Mouse (Mus musculus) adrenal gland, adult 2 months (tissue): ENCODE results near the gene Mlf2. TPM values are rescaled to one million over a fixed set of nuclear protein-coding genes. Genes with fewer than 3 reads are reported as not detected.
A peak's percentile ranks its signal among the peaks of the same experiment; 100 is the strongest.

ENCODE experiments used
- DNase-seq: peaks from one replicate; pipeline ENCODE4 v3.0.0; 2021
- polyA plus RNA-seq: library from polyadenylated mRNA; depleted of rRNA; stranded (reverse); fragments of >200 nt; gene quantifications from 2 replicates; pipeline ENCODE4 v1.2.3, GENCODE M21; 2012; rRNA removed
- total RNA-seq, 2 experiments: library from RNA; stranded (reverse); gene quantifications; 2 replicates each; pipeline ENCODE4 v1.2.3; 2021

Gene Mlf2
- total and polyA plus RNA-seq, 3 experiments: 269 to 451 (median 320) TPM

DNA sequence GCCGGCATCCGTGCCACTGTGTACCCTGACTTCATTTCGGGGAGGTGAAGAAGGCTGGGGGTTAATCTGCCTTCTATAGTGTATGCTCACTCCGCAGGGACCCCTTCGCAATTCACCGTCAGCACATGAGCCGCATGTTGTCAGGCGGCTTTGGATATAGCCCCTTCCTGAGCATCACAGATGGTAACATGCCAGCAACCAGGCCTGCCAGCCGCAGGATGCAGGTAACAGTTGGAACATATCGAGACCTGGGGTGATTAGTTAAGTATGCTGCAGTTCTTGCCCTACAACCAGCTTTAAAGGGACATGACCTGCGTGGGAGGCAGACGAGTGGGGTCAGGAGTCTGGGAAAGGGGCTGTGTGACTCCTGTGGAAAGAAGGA is 1.1 kb downstream of the Mlf2 start:
- DNase-seq: peak; percentile 12

DNA sequence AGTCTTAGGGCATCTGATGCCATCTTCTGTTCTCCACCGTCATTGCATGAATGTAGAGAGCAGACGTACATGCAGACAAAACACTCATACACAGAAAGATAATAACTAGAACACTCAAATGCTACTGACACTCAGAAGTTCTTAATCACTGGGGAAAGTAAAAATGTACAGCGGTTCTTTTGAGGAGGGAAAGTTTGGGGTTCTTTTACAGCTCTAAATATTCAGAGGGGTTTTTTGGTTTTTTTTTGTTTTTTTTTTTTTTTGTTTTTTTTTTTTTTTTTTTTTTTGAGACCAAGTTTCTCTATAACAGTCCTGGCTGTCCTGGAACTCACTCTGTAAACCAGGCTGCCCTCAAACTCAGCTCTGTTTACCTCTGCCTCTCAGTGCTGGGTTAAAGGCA is 1.9 kb downstream of the Mlf2 start:
- DNase-seq: no peak

DNA sequence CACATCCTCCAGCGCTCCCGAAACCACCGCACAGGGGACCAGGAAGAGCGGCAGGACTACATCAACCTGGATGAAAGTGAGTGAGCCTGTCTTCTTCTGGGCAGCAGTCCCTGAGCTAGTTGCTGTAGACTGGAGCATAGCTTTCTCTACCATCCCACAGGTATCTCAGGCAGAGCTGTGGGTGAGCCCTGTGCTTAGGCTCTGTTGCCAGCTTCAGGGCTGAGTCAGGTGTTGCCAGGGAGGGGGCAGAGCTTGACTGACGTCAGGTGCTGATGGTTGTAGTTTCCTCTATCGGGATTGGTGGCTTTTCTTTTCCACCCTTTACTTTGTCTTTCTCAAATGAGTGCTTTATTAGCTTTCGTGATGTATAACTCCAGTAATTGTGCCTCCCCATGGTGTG is 3.5 kb downstream of the Mlf2 start:
- DNase-seq: no peak

DNA sequence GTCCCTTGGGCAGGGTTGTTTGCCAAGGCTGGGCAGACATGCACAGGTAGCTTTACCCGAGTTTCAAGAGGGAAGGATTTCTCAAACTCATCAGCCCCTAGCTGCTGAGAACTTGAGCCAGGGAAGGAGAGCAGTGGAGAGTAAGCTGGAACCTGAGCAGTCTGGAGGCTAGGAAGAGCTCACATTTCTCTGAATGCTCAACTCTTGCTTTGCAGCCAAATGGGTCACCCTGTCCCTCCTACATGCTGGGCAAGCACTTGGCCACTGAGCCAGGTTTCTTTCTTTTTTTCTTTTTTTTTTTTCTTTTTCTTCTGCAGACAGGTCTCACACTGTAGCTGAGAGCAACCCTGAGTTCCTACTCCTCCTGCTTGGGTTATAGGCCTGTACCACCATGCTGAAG is 5.5 kb downstream of the Mlf2 start:
- no peak for DNase-seq

DNA sequence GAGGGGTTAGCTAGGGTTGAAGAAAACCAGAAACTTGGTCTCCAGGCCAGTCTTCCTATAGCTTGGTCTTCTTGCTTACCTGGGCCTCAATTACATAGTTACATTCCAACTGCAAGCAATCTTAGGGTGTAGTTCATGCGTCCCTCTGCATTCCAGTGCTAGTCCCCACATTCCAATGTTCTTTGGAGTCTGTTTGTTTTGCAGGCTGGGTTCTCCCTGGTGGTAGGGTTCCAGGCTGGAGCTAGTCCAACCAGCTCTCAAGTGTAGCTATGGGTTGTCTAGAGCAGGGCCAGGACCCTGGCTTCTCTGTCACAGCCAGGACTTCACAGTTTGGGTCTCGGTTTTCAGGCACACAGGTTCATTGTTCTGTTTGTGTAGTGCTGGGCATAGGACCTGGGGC is 6.3 kb downstream of the Mlf2 start:
- DNase-seq: no peak

DNA sequence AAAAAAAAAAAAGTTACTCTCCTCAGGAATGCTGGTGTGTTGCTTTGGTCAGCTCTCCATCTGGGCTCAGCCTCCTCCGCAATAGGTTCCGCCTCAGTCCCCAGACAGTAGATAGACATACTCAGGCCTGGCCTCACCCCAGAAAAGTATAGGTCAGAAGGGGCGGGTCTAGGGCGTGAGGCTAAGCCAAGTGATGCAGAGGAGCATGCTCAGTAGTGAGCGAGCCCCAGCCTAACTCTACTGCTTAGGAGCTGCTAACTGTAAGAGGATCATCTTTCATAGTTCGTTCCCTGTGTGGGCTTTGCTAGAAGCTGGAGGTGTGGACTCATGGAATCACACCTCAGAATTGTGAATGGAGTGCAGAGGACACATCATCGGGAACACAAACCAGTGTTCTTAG is 7.4 kb downstream of the Mlf2 start:
- DNase-seq: no peak

DNA sequence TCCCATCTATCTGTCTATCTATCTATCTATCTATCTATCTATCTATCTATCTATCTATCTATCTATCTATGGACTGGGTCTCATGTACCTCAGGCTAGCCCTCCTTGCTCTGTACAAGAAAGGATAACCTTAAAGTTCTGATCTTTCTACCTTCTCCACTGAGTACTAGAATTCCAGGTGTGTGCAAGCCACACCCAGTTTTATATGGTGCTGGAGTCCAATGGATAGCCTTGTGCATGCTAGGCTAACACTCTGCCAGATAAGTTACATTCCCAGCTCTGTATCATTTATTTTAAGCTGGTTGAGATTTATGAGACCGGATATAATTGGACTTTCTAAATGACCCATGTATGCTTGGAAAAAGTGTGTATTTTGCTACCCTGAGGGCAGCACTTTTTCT is 10.5 kb downstream of the Mlf2 start:
- DNase-seq: no peak

DNA sequence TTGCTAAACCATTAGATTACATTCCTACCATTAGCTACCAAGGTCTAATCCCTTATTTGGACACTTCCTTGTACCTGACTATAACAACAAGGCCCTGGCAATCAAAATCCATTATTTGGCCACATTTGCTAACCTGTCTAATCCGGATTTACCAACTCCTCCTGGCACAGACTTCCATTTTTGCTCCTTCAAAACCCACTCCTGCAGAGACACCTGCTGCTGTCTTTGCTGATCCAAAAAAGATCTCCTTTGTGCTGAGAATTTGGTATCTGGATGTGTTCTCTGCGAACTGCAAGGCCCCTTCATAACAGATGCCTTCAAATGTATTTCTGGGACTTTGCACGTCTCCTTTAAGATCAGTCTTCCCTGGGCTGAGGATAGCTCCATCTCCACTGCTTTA is 12.3 kb downstream of the Mlf2 start:
- no peak for DNase-seq

DNA sequence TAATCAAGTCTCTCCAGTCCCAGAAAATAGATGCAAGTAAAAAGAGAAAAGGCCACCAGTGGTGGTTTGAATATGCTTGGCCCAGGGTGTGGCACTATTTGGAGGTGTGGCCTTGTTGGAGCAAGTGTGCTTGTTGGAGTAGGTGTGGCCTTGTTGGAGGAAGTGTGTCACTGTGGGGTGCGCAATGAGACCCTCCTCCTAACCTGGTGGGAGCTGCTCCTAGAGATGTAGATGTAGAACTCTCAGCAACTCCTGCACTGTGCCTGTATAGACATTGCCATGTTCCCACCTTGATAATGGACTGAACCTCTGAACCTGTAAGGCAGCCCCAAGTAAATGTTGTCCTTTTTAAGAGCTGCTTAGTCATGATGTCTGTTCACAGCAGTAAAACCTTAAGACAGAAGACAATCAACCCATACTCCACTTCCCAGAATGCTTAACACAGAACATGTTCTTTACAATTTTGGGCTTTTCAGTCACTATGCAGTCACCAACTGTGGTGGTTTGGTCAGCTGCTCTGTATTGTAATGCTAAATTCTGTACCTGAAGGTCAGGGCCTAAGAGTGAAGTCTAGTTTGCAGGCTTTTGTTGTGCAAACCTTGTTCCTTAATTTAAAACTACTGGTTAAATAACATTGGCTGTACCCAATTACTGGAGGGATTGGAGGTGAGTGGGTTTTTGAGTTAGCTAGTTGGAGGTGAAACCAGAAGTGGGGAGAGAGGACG is 23.0 kb downstream of the Mlf2 start:
- DNase-seq: no peak

DNA sequence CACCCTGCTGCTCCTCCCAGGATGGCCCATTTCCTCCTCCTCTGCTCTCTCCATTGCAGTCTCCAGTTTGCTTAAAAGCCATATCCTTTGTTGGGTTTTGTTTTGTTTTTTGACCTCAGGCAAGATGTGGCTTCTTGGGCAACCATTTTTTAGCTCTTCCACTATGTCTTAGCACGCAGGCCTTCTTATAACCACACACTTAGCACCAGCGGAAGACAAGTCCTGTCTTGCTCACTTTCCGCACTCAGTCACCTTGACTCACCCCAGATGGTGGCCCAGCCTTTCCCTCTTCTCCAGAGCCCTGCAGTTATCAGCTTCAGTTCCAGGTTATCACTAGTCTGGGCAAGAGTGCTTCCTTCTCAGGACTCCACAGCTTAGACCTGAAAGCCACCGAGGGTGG is 24.0 kb downstream of the Mlf2 start:
- no peak for DNase-seq

DNA sequence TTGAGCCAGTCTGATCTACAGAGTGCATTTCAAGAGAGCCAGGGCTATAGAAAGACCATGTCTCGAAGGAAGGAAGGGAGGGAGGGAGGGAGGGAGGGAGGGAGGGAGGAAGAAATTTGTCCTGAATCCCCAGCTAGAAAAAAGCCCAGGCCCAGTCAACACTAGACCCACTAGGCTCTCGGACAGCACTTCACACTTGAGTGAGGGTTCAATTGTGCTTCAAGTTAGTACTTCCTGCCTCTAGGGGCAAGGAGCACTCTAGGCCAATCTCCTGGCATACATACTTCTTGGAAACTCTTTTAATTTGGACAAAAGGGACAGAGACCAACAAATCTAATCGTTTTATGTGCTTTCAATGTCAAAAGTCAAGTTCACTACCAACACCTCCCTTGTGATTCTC is 26.9 kb downstream of the Mlf2 start:
- no peak for DNase-seq

DNA sequence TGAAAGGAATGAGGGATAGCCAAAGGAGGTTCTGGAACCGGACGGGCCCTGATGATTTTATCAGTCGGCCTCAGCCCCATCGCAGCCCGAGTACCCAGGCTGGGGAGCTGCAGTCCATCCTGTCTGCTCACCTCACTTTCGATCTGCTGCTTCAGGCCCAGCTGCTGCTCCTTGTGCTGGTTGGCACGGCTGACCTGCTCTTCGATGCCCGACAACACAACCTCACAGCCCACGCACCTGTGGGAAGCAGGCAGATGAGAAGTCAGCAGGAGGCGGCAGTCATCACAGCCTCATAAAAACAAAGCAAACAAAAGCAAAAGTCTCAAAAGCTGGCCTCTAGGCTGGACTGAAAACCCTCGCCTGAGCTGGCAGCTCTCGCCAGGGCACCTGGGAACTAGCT is 28.8 kb downstream of the Mlf2 start:
- no peak for DNase-seq

DNA sequence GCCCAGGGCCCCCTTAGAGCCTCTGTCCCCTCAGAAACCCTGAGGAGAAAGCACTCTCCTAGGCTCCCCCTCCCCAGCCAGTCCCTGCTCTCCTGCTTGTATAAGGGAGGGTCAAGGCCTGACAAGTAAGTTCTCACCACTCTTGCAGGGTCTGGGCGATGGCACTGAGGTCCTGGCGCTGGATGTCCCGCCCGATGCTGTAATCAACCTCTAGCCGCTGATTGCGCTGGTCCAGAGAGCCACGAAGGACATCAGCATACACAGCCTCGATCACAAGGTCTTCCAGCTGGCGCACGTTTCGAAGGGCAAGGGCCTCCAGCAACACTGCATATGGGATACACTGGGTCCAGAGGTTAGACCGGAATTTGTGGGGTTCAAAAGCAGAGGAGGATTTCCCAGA is 29.8 kb downstream of the Mlf2 start:
- DNase-seq: peak; percentile 74

DNA sequence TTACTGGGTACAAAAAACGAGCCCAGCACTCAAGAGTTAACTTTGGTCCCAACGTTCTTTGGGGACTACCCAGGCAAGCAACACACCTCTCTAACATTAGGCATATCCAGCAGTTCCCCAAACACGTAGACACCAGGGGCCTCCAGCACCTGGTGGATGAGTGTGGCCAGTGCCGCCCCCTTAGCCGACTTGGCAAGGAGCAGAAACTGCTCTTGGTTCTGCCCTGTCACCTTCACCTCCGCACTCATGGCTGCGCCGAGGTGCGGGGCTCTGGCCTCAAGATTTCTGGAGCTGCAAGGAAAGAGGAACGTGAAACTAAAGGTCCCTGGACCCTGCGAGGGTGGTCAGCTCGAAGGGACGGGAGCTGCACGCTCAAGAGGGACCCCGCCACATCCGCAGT is 33.5 kb downstream of the Mlf2 start:
- no peak for DNase-seq

DNA sequence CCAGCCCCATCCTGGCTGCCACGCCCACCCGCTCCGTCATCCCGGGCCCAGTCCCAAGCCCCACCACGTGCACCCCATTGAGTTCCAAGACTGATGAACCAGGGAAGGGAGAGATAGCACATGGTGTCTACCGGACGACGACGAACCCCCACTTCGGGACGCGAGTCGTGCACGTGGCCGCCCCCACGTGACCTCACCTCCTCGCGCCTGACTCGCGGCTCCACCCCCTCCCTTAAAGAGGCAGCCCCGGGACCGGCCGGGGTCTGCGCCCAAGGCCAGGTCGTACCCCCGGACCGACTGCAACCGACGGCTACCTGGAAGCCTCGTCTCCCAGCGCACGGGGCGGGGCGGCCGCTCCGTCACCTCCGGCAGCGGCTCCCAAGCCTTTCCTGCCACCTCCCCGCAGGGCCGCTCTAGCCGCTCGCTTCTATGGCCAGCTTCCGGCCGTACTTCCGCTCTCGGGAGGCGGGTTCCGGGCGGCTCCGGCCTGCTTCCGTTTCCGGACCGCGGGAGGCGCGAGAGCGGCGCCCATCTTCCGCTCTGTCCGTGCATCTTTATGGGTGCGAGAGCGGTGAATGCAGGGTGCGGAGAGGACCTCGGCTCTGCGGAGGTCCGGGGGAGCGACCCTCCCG is 34.0 kb downstream of the Mlf2 start, which contains the start of gene Cops7a:
Gene Cops7a, minus strand, starts transcription at position 451 of the 632 bp plus-strand sequence.
- peak; percentile 98 for DNase-seq

DNA sequence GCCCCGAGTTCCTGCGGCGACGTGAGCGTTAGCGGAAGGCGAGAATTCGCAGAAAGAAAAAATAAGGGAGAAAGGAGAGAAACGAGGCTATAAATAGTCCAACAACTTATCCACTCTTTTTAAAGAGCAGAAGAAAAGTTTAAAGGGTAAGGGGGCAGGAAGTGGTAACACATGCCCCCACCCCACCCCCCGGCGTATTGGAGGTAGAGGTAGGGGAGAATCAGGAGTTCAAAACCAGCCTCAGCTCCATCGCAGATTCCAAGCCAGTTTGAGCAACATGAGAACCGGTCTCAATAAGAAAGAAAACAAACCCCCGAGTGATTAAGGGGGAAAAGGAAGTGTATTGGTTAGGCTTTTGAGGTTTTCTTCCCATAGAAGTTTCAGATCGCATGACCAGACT is 34.6 kb downstream of the Mlf2 start:
- DNase-seq: no peak

DNA sequence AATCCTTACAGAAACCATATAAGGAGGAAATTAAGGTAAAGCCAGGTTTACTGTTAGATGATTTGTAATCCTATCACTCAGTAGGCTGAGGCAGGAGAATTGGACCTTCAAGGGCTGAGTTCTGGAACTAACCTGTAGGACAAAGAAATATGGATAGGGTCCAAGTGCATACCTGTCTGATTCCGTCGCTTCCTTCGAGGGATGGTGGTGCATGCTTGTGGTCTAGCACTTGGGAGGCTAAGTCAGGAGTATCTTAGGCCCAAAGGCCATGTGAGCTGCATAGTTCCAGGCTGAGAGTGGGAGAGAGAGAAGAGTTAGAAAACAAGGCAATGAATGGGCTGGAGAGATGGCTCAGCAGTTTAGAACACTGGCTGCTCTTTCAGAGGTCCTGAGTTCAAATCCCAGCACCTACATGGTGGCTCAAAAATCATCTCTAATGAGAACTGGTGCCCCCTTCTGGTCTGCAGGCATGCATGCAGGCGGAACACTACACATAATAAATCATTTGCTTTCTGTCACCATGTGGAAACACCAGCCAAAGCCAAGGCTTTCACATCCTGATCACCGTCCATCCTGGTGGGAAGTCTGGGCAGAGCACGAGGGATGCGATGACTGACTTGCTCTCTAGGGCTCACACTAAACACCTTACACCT is 35.4 kb downstream of the Mlf2 start:
- no peak for DNase-seq

DNA sequence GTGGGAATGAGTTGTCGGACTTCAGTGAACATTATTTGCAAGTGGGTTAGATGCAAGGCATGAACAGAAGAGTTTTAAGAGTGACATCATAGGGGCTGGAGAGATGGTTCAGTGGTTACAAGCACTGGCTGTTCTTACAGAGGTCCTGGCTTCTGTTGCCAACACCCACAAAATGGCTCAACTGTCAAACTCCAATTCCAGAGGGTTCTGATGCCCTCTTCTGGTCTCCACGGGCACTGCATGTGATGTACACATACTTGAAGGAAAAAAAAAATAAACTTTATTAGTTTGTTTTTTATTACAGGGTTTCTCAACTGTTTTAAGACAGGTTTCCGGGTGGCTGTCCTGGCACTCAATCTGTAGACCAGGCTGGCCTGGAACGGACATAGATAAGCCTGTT is 36.6 kb downstream of the Mlf2 start:
- DNase-seq: peak; percentile 29

Other genes with a start within 250 kb of the Mlf2 start
- gene Emg1, start 219.2 kb upstream of the Mlf2 start, total RNA-seq: 10 to 100 TPM; 80.6 to 82.6 TPM
- gene Emg1, start 219.2 kb upstream of the Mlf2 start, polyA plus RNA-seq: 16.6 and 17.0 TPM in 2 replicates
- gene Phb2, start 219.1 kb upstream of the Mlf2 start, total RNA-seq: 100 to 1,000 TPM; 286 to 294 TPM
- gene Phb2, start 219.1 kb upstream of the Mlf2 start, polyA plus RNA-seq: 128 and 181 TPM in 2 replicates
- 10 to 100 TPM in 1 of 2 experiments, 1 to 10 TPM in 1; 6.5 to 11.2 TPM for gene Ptpn6, start 192.7 kb upstream of the Mlf2 start, total RNA-seq
- 6.1 and 6.8 TPM in 2 replicates for gene Ptpn6, start 192.7 kb upstream of the Mlf2 start, polyA plus RNA-seq
- gene Grcc10, start 190.0 kb upstream of the Mlf2 start, total RNA-seq: 100 to 1,000 TPM; 357 to 360 TPM
- gene Grcc10, start 190.0 kb upstream of the Mlf2 start, polyA plus RNA-seq: 233 and 246 TPM in 2 replicates
- gene Gm45234, start 175.4 kb upstream of the Mlf2 start, total RNA-seq: not detected
- not detected in 2 replicates for gene Gm45234, start 175.4 kb upstream of the Mlf2 start, polyA plus RNA-seq
- 10 to 100 TPM; 76.8 to 86.3 TPM for gene Atn1, start 174.9 kb upstream of the Mlf2 start, total RNA-seq
- 73.3 and 110 TPM in 2 replicates for gene Atn1, start 174.9 kb upstream of the Mlf2 start, polyA plus RNA-seq
- gene Eno2, start 161.7 kb upstream of the Mlf2 start, total RNA-seq: 10 to 100 TPM; 12.4 to 35.9 TPM
- gene Eno2, start 161.7 kb upstream of the Mlf2 start, polyA plus RNA-seq: 8.3 and 16.5 TPM in 2 replicates
- under 1 TPM; 0.29 to 0.38 TPM for gene Lrrc23, start 151.7 kb upstream of the Mlf2 start, total RNA-seq
- gene Lrrc23, start 151.7 kb upstream of the Mlf2 start, polyA plus RNA-seq: 0.16 and 0.32 TPM in 2 replicates
- gene Spsb2, start 122.7 kb upstream of the Mlf2 start, total RNA-seq: 10 to 100 TPM; 19.6 to 28.0 TPM
- gene Spsb2, start 122.7 kb upstream of the Mlf2 start, polyA plus RNA-seq: 34.0 and 40.0 TPM in 2 replicates
- 100 to 1,000 TPM; 385 to 502 TPM for gene Tpi1, start 117.1 kb upstream of the Mlf2 start, total RNA-seq
- 237 and 285 TPM in 2 replicates for gene Tpi1, start 117.1 kb upstream of the Mlf2 start, polyA plus RNA-seq
- 100 to 1,000 TPM; 103 to 132 TPM for gene Usp5, start 101.9 kb upstream of the Mlf2 start, total RNA-seq
- gene Usp5, start 101.9 kb upstream of the Mlf2 start, polyA plus RNA-seq: 102 and 111 TPM in 2 replicates
- gene Cdca3, start 101.8 kb upstream of the Mlf2 start, total RNA-seq: 1 to 10 TPM; 2.2 to 3.9 TPM
- gene Cdca3, start 101.8 kb upstream of the Mlf2 start, polyA plus RNA-seq: 5.9 and 8.6 TPM in 2 replicates
- gene Gnb3, start 91.1 kb upstream of the Mlf2 start, total RNA-seq: 10 to 100 TPM in 1 of 2 experiments, 1 to 10 TPM in 1; 6.7 to 12.2 TPM
- 9.2 and 11.9 TPM in 2 replicates for gene Gnb3, start 91.1 kb upstream of the Mlf2 start, polyA plus RNA-seq
- gene P3h3, start 73.6 kb upstream of the Mlf2 start, total RNA-seq: 10 to 100 TPM; 16.8 to 23.6 TPM
- gene P3h3, start 73.6 kb upstream of the Mlf2 start, polyA plus RNA-seq: 42.6 and 48.6 TPM in 2 replicates
- gene Gpr162, start 67.4 kb upstream of the Mlf2 start, total RNA-seq: 1 to 10 TPM; 1.1 to 2.5 TPM
- 1.9 and 2.4 TPM in 2 replicates for gene Gpr162, start 67.4 kb upstream of the Mlf2 start, polyA plus RNA-seq
- under 1 TPM; 0.31 to 0.55 TPM for gene Cd4, start 43.2 kb upstream of the Mlf2 start, total RNA-seq
- 0.52 and 0.61 TPM in 2 replicates for gene Cd4, start 43.2 kb upstream of the Mlf2 start, polyA plus RNA-seq
- 1 to 10 TPM; 1.1 to 1.5 TPM for gene Lag3, start 19.7 kb upstream of the Mlf2 start, total RNA-seq
- gene Lag3, start 19.7 kb upstream of the Mlf2 start, polyA plus RNA-seq: 2.1 and 2.5 TPM in 2 replicates
- gene Ptms, start 11.3 kb upstream of the Mlf2 start, total RNA-seq: 100 to 1,000 TPM; 828 to 858 TPM
- 2,208 and 2,873 TPM in 2 replicates for gene Ptms, start 11.3 kb upstream of the Mlf2 start, polyA plus RNA-seq
- 100 to 1,000 TPM; 128 to 152 TPM for gene Cops7a, start 34.2 kb downstream of the Mlf2 start, total RNA-seq
- 220 and 384 TPM in 2 replicates for gene Cops7a, start 34.2 kb downstream of the Mlf2 start, polyA plus RNA-seq
- 1 to 10 TPM in 1 of 2 experiments, under 1 TPM in 1; 0.89 to 2.0 TPM for gene Pianp, start 65.3 kb downstream of the Mlf2 start, total RNA-seq
- 4.2 and 9.0 TPM in 2 replicates for gene Pianp, start 65.3 kb downstream of the Mlf2 start, polyA plus RNA-seq
- gene Zfp384, start 77.8 kb downstream of the Mlf2 start, total RNA-seq: 10 to 100 TPM; 38.5 to 56.9 TPM
- 70.6 and 98.2 TPM in 2 replicates for gene Zfp384, start 77.8 kb downstream of the Mlf2 start, polyA plus RNA-seq
- gene Ing4, start 108.4 kb downstream of the Mlf2 start, total RNA-seq: 10 to 100 TPM; 51.0 to 60.6 TPM
- 35.5 and 37.4 TPM in 2 replicates for gene Ing4, start 108.4 kb downstream of the Mlf2 start, polyA plus RNA-seq
- gene Acrbp, start 118.3 kb downstream of the Mlf2 start, total RNA-seq: 10 to 100 TPM in 1 of 2 experiments, 1 to 10 TPM in 1; 4.4 to 12.2 TPM
- gene Acrbp, start 118.3 kb downstream of the Mlf2 start, polyA plus RNA-seq: 14.0 and 15.9 TPM in 2 replicates
- gene Lpar5, start 136.5 kb downstream of the Mlf2 start, total RNA-seq: under 1 TPM; 0.61 to 0.83 TPM
- gene Lpar5, start 136.5 kb downstream of the Mlf2 start, polyA plus RNA-seq: 3.1 and 4.3 TPM in 2 replicates
- 100 to 1,000 TPM; 139 to 156 TPM for gene Chd4, start 164.6 kb downstream of the Mlf2 start, total RNA-seq
- 54.1 and 58.1 TPM in 2 replicates for gene Chd4, start 164.6 kb downstream of the Mlf2 start, polyA plus RNA-seq
- 10 to 100 TPM; 40.9 to 51.7 TPM for gene Nop2, start 200.5 kb downstream of the Mlf2 start, total RNA-seq
- gene Nop2, start 200.5 kb downstream of the Mlf2 start, polyA plus RNA-seq: 8.0 and 12.0 TPM in 2 replicates
- gene Iffo1, start 213.9 kb downstream of the Mlf2 start, total RNA-seq: 10 to 100 TPM; 13.8 to 21.4 TPM
- 73.1 and 80.0 TPM in 2 replicates for gene Iffo1, start 213.9 kb downstream of the Mlf2 start, polyA plus RNA-seq
- 1,000 to 10,000 TPM; 2,613 to 2,674 TPM for gene Gapdh, start 235.1 kb downstream of the Mlf2 start, total RNA-seq
- gene Gapdh, start 235.1 kb downstream of the Mlf2 start, polyA plus RNA-seq: 2,736 and 3,470 TPM in 2 replicates